Comparison of ENCODE assay signal across 9 mouse cellular contexts in genomic region chr7:79994476-79994875, GRCm38 (mm10). TPM values are rescaled to one million over a fixed set of nuclear protein-coding genes. Genes with fewer than 3 reads are reported as not detected.
A peak's percentile ranks its signal among the peaks of the same experiment; 100 is the strongest.
DNase-seq lines count a peak whose midpoint lies in the region; ATAC-seq and TF ChIP-seq lines count a peak whose summit lies in the region.
"Had no signal": no experiment of that assay in that cellular context is flagged by ENCODE, and none has a peak within 500 bp of the region (broad histone marks: within the 10 kb centered on the region; RNA-seq: fewer than 3 reads in every experiment).

No protein-coding gene starts in this region.

- no peak overlapping the region for H3K9ac ChIP-seq in forebrain, embryonic 14.5 days (ENCODE audit: low read length)
- no peak overlapping the region for H3K9ac ChIP-seq in forebrain, embryonic 13.5 days
- H3K9ac ChIP-seq in hindbrain, postnatal 0 days (replicated peaks; ENCODE audit: low read length), result no peak overlapping the region
- H3K9ac ChIP-seq: heart, embryonic 13.5 days had no signal

- 19% methylated on average over 8 of the region's 8 CpGs for WGBS in forebrain, embryonic 14.5 days
- 25% methylated on average over 8 of the region's 8 CpGs for WGBS in forebrain, embryonic 13.5 days
- WGBS in hindbrain, postnatal 0 days, result 27% methylated on average over 8 of the region's 8 CpGs
- WGBS in small intestine, adult 2 months, result 46% methylated on average over 8 of the region's 8 CpGs

- H3K4me2 ChIP-seq in forebrain, embryonic 14.5 days (ENCODE audit: low read length), result no peak overlapping the region
- H3K4me2 ChIP-seq in forebrain, embryonic 13.5 days, result no peak overlapping the region
- H3K4me2 ChIP-seq in hindbrain, postnatal 0 days (ENCODE audit: low read depth, low read length), result no peak overlapping the region
- H3K4me2 ChIP-seq: heart, embryonic 13.5 days had no signal

- ATAC-seq in forebrain, embryonic 14.5 days, result no peak
- ATAC-seq in forebrain, embryonic 13.5 days, result no peak
- peak; percentile 67 for ATAC-seq in hindbrain, postnatal 0 days

- no peak overlapping the region for H3K4me3 ChIP-seq in forebrain, embryonic 14.5 days (ENCODE audit: low read depth, low read length)
- no peak overlapping the region for H3K4me3 ChIP-seq in forebrain, embryonic 13.5 days
- H3K4me3 ChIP-seq in testis, adult 2 months (ENCODE audit: control insufficient read depth, low read depth, low read length), result 0 out of 2 replicates have a peak overlapping the region, but pooled peaks have one; percentile 4
- no peak overlapping the region for H3K4me3 ChIP-seq in hindbrain, postnatal 0 days (ENCODE audit: low read length)
- H3K4me3 ChIP-seq in small intestine, adult 2 months (ENCODE audit: low read depth, low read length), result no peak overlapping the region
- H3K4me3 ChIP-seq: heart, embryonic 13.5 days had no signal

- H3K4me1 ChIP-seq in forebrain, embryonic 14.5 days (ENCODE audit: control insufficient read depth, insufficient read depth, low read length), result no peaks in the 10 kb centered on the region
- H3K4me1 ChIP-seq in forebrain, embryonic 13.5 days, result no peaks in the 10 kb centered on the region
- no peaks in the 10 kb centered on the region; the same call in 1 of the 2 replicates for H3K4me1 ChIP-seq in testis, adult 2 months (ENCODE audit: control insufficient read depth, insufficient read depth, low read length)
- H3K4me1 ChIP-seq in hindbrain, postnatal 0 days (ENCODE audit: insufficient read depth, low read length), result no peaks in the 10 kb centered on the region
- H3K4me1 ChIP-seq in small intestine, adult 2 months (ENCODE audit: control insufficient read depth, insufficient read depth, insufficient read length, low read length), result peaks cover 16% of the 10 kb centered on the region; the same call in 1 of the 2 replicates
- H3K4me1 ChIP-seq: heart, embryonic 13.5 days had no signal

- H3K27me3 ChIP-seq in forebrain, embryonic 14.5 days (replicated peaks; ENCODE audit: control insufficient read depth, insufficient read depth, low read length), result no peaks in the 10 kb centered on the region
- no peaks in the 10 kb centered on the region for H3K27me3 ChIP-seq in forebrain, embryonic 13.5 days
- H3K27me3 ChIP-seq in testis, adult 2 months (ENCODE audit: control insufficient read depth, insufficient read depth, low read length), result no peaks in the 10 kb centered on the region
- H3K27me3 ChIP-seq in hindbrain, postnatal 0 days (ENCODE audit: insufficient read depth, low read length), result no peaks in the 10 kb centered on the region
- H3K27me3 ChIP-seq in small intestine, adult 2 months (ENCODE audit: control insufficient read depth, insufficient read depth, low read length), result no peaks in the 10 kb centered on the region
- H3K27me3 ChIP-seq: heart, embryonic 13.5 days had no signal

- no peak overlapping the region for H3K27ac ChIP-seq in forebrain, embryonic 14.5 days (ENCODE audit: low read depth, low read length)
- H3K27ac ChIP-seq in forebrain, embryonic 13.5 days, result no peak overlapping the region
- H3K27ac ChIP-seq in testis, adult 2 months (ENCODE audit: control insufficient read depth, insufficient read depth, low read depth, low read length), result no peak overlapping the region
- no peak overlapping the region for H3K27ac ChIP-seq in hindbrain, postnatal 0 days
- H3K27ac ChIP-seq in small intestine, adult 2 months (ENCODE audit: insufficient read depth, low read depth, low read length), result no peak overlapping the region
- H3K27ac ChIP-seq: heart, embryonic 13.5 days had no signal

- peak; percentile 64 for DNase-seq in forebrain, embryonic 14.5 days (ENCODE audit: low spot score)
- DNase-seq in testis, postnatal 14 days (ENCODE audit: low spot score), result no peak
- peak; percentile 67 to 80 for DNase-seq in cerebellum, postnatal 25 days
- peak; percentile 69 for DNase-seq in hindbrain, postnatal 0 days (ENCODE audit: low spot score)
- DNase-seq in lung, adult 18-20 months, result peak; percentile 51 to 60

- H3K36me3 ChIP-seq in forebrain, embryonic 14.5 days (ENCODE audit: control insufficient read depth, insufficient read depth, low read length), result no peaks in the 10 kb centered on the region
- H3K36me3 ChIP-seq in forebrain, embryonic 13.5 days (ENCODE audit: poor library complexity, severe bottlenecking), result no peaks in the 10 kb centered on the region
- H3K36me3 ChIP-seq in testis, adult 2 months (ENCODE audit: control insufficient read depth, insufficient read depth, low read length), result no peaks in the 10 kb centered on the region
- no peaks in the 10 kb centered on the region for H3K36me3 ChIP-seq in hindbrain, postnatal 0 days (ENCODE audit: insufficient read depth, low read length)
- no peaks in the 10 kb centered on the region for H3K36me3 ChIP-seq in small intestine, adult 2 months (ENCODE audit: control insufficient read depth, insufficient read depth, low read length)
- H3K36me3 ChIP-seq: heart, embryonic 13.5 days had no signal

- TF ChIP-seq CTCF in testis, adult 2 months (IDR thresholded peaks at IDR 0.05; ENCODE audit: control insufficient read depth, insufficient read depth, insufficient replicate concordance, low read depth, low read length), result peak; percentile 33; the same call in 1 of the 2 replicates
- peak; percentile 69 for TF ChIP-seq CTCF in hindbrain, postnatal 0 days (IDR thresholded peaks at IDR 0.05; ENCODE audit: low read depth)
- TF ChIP-seq CTCF in small intestine, adult 2 months (IDR thresholded peaks at IDR 0.05; ENCODE audit: extremely low read depth, insufficient read length, insufficient replicate concordance, low read depth, low read length), result peak; percentile 47; the same call in 1 of the 2 replicates

- TF ChIP-seq POLR2A in testis, adult 2 months (IDR thresholded peaks at IDR 0.05; ENCODE audit: control insufficient read depth, low read depth, low read length), result no peak
- TF ChIP-seq POLR2A in small intestine, adult 2 months (IDR thresholded peaks at IDR 0.05; ENCODE audit: low read depth, low read length), result no peak

- no peaks in the 10 kb centered on the region for H3K9me3 ChIP-seq in forebrain, embryonic 14.5 days (replicated peaks; ENCODE audit: control insufficient read depth, low read length)
- no peaks in the 10 kb centered on the region for H3K9me3 ChIP-seq in forebrain, embryonic 13.5 days (replicated peaks)
- no peaks in the 10 kb centered on the region for H3K9me3 ChIP-seq in hindbrain, postnatal 0 days (ENCODE audit: low read length)
- H3K9me3 ChIP-seq: heart, embryonic 13.5 days had no signal

RNA-seq across cellular contexts. Expression of gene Zfp710, which starts 30.1 kb away (rescaled TPM):
- 17.6 and 18.3 TPM in 2 replicates for polyA plus RNA-seq in forebrain, embryonic 14.5 days (2014; fragmentation: Nextera tagmentation; extraction: Ambion mirVana)
- 20.6 and 23.1 TPM in 2 replicates for polyA plus RNA-seq in forebrain, embryonic 13.5 days (2015; fragmentation: Nextera tagmentation; extraction: Ambion mirVana)
- 3.8 and 5.1 TPM in 2 replicates for polyA plus RNA-seq in testis, adult 2 months (2012; rRNA removed)
- total RNA-seq in hindbrain, postnatal 0 days (2014; rRNA removed), result 25.8 and 29.7 TPM in 2 replicates
- polyA plus RNA-seq in hindbrain, postnatal 0 days (2015; fragmentation: Nextera tagmentation; extraction: Ambion mirVana), result 8.4 and 10.3 TPM in 2 replicates
- 34.9 and 67.9 TPM in 2 replicates for polyA plus RNA-seq in small intestine, adult 2 months (2012; rRNA removed)

RNA-seq across cellular contexts. Expression of gene Arpin, which starts 59.3 kb away (rescaled TPM):
- 16.0 and 17.3 TPM in 2 replicates for polyA plus RNA-seq in forebrain, embryonic 14.5 days (2014; fragmentation: Nextera tagmentation; extraction: Ambion mirVana)
- polyA plus RNA-seq in forebrain, embryonic 13.5 days (2015; fragmentation: Nextera tagmentation; extraction: Ambion mirVana), result 16.5 and 16.8 TPM in 2 replicates
- 0.43 and 0.51 TPM in 2 replicates for polyA plus RNA-seq in testis, adult 2 months (2012; rRNA removed)
- 29.6 and 34.3 TPM in 2 replicates for total RNA-seq in hindbrain, postnatal 0 days (2014; rRNA removed)
- polyA plus RNA-seq in hindbrain, postnatal 0 days (2015; fragmentation: Nextera tagmentation; extraction: Ambion mirVana), result 16.1 and 16.6 TPM in 2 replicates
- polyA plus RNA-seq in small intestine, adult 2 months (2012; rRNA removed), result 21.3 and 23.2 TPM in 2 replicates

Comparison
In these comparisons a context has a peak if more than half of its experiments do, and no peak if none do; other contexts are left out.
1. RNA of gene Arpin, which starts 59.3 kb away (polyA plus RNA-seq): 21.3 to 23.2 TPM in small intestine, adult 2 months, 16.0 to 17.3 TPM in forebrain, embryonic 14.5 days, 16.5 to 16.8 TPM in forebrain, embryonic 13.5 days and 16.1 to 16.6 TPM in hindbrain, postnatal 0 days; 0.43 to 0.51 TPM in testis, adult 2 months; every median in the first group is over 10 times any median in the second.
2. Peak in every context shown above with its lines, with median percentiles within 50 percentile points of each other: CTCF ChIP-seq.